Mouse (Mus musculus): ENCODE results near the gene Nfkb2. TPM values are rescaled to one million over a fixed set of nuclear protein-coding genes. Genes with fewer than 3 reads are reported as not detected.
A peak's percentile ranks its signal among the peaks of the same experiment; 100 is the strongest.

Nfkb2 gene
- total RNA-seq, 4 experiments from 2014 or later = 1.9 to 3.3 (median 2.2) TPM

DNA sequence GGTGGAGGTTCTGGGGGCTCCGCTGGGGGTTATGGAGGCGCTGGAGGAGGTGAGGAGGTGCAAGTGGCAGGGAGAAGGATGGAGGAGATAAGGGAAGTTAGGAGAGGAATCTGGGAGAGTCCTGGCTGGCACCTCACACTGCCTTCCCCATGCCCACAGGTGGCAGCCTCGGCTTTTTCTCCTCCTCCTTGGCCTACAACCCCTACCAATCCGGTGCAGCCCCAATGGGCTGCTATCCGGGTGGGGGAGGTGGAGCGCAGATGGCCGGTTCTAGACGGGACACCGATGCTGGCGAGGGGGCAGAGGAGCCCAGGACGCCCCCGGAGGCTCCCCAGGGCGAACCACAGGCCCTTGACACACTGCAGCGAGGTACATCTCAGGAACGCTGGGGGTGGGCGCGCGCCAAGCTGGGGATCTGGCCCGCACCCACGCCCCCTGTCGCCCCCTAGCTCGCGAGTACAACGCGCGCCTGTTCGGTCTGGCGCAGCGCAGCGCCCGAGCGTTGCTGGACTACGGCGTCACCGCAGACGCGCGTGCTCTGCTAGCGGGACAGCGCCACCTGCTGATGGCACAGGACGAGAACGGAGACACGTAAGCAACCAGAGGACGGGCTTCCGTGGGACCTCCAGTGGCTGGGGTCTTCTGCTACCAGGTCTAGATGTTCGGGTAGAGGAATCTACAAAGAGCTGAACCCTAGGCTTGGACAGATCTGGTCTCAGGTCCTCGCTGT lies 4.8 kb downstream of the Nfkb2 start:
- DNase-seq (ENCODE audit: low spot score in 2 of 2) = peak; percentile 62 to 83

DNA sequence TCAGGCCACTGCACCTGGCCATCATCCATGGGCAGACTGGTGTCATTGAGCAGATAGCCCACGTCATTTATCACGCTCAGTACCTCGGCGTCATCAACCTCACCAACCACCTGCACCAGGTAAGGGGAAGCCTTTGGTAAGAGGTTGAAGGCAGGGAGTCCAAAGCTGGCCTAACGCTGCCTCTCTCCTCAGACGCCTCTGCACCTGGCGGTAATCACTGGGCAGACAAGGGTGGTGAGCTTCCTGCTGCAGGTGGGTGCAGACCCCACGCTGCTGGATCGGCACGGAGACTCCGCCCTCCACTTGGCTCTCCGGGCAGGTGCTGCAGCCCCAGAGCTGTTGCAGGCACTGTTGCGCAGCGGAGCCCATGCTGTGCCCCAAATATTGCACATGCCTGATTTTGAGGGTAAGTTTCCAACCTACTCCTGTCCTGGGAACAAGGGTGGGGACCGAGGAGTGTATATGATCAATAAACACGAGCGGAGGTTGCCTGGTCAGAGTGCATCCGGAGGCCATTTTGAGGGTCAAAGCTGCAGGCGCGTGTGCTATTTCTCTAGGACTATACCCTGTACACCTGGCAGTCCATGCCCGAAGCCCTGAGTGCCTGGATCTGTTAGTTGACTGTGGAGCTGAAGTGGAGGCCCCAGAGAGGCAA lies 5.7 kb downstream of the Nfkb2 start:
- DNase-seq (ENCODE audit: low spot score in 2 of 2) = peak in 1 of 2 experiments; percentile 12

DNA sequence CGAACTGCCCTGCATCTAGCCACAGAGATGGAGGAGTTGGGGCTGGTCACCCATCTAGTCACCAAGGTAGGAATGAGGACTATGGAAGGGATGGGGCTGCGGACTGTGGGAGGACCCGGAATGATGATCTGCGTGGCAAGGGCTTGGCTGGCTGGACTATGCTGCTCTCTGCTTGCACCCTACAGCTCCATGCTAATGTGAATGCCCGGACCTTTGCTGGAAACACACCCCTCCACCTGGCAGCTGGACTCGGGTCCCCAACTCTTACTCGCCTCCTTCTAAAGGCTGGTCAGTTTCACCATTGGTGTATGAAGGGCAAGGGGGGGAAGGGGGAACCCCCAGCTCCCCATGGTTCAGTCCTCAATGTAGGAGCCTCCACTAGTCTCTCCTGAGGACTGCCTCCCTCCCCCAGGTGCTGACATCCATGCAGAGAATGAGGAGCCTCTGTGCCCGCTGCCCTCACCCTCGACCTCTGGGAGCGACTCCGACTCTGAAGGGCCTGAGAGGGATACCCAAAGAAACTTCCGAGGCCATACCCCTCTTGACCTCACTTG lies 6.3 kb downstream of the Nfkb2 start:
- peak in 1 of 2 experiments; percentile 21 for DNase-seq (ENCODE audit: low spot score in 2 of 2)

DNA sequence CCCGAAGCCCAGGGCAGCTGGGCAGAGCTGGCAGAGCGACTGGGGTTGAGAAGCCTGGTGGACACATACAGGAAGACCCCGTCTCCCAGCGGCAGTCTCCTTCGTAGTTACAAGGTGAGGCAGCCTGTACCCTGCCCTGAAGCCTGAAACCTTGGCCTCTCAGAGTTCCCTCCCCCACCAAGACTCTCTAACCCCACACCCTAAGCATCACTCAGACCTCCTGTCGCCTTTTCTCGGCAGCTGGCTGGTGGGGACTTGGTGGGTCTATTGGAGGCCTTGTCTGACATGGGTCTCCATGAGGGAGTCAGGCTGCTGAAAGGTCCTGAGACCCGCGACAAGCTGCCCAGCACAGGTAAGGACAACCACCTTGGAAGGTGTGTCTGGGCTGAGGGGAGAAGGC lies 7.2 kb downstream of the Nfkb2 start:
- no peak for DNase-seq (ENCODE audit: low spot score in 2 of 2)

DNA sequence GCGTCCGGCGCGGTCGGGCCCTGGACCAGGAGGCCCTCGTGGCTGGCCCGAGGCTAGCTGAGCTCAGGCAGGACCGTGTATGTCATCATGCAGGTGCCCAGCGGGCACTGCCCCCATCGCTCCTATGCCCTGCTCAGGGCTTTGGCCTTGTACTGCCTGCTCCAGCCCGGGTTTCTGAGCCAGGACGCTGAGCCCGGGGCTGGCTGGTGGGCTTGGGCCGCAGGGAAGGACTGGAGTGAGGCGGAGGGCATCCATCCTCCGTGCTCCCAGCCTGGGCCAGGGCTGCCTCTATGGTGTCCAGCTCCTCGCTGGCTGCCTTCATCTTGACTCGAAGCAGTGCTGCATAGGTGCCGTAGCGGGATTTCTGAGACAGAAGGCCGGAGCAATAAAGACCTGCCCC lies 8.4 kb downstream of the Nfkb2 start:
- peak in 1 of 2 experiments; percentile 9 for DNase-seq (ENCODE audit: low spot score in 2 of 2)

DNA sequence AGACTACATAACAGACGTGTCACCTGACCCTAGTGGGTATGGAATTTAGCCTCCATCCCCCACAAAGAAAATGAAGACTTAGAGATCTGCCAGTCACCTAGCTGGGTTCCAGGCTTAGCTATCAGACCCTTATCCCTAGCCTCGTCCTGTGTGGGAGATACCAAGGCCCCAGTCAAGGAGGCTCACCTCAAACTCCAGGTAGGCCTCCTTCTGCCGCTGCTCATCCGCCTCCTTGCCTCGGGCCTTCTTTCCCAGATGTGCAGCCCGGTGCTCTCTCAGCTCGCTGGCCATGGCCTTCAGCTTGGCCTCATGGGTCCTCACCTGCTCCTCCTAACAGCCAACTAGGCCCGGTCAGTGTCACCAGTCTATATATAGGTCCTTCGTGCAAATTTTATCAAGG lies 9.0 kb downstream of the Nfkb2 start:
- peak in 1 of 2 experiments; percentile 10 for DNase-seq (ENCODE audit: low spot score in 2 of 2)

DNA sequence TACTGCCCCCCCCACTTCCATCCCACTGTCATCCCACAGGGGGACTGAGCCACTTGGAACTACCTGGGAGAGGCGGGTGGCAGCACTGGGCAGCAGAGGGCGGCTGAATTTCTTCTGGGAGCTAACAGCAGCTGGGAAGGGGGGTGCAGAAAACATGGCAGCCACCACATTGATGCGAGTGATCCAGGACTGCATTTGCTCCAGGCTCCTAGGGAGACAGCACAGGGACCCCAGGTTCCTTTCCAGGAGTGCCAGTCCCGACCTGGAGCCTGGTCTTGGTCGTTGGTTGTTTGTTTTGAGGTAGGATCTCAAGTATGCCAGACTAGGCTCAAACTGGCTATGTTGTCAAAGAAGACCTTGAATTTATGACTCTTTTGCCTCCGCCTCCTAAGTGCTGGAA lies 9.5 kb downstream of the Nfkb2 start:
- DNase-seq (ENCODE audit: low spot score in 2 of 2) = no peak

DNA sequence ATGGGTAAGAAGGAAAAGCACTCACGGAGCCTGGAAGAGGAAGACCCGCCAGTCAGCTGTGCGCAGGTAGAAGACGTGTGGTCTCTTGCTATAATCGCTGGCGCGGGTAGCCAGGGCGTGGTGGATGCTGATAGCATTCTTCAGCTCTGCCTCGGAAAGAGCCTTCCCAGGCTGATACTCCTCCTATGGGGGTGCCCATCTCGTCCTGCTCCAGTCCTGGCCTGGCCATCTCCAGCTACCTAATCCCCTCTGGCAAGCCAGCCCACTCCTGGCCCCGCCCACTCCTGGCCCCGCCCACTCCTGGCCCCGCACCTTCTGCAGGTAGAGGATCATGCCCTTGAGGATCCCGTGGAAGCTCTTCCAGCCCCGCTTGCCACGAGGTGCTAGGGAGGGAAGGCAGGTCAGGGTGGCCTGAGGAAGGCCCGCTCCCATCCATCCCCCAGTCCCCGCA lies 10.1 kb downstream of the Nfkb2 start:
- peak in 1 of 2 experiments; percentile 29 for DNase-seq (ENCODE audit: low spot score in 2 of 2)

DNA sequence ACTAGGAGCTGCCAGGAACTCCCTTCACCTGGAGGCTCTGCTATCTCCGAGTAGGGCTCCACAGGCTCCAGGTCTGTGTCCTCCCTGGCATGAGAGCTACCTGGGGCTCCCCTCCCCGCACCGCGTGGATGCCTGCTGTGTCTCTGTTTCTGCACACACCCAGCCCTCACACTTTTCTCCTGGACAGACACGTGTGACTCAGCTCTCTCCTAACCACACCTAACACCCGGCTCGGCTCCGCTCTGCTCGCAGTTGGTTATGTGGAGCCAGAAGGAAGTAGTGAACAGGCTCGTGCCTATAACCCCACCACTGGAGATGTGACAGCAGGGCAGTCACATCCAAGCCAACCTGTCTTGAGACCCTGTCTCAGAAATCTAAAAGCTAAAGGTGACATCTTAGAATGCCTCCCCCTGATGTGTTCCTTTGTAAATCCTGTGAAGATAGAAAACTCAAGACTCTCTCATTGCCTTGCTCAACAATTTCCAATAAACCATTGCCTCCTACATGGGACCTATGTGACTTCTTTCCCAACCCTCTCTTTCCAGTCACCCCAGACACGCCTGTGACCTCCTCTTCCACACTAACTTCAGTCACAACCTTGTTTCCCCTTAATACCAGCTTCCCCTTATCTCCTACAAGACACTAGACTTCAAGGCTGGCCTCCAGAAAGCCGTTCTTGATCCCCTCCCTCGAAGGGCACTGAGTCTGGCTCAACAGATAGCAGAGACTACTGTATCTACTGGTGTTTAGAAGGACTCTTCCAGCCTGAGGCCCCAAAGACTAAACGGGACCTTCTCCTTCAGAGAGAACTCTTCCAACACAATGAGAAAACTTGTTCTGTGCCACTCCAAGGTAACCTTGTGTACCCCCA lies 11.0 kb downstream of the Nfkb2 start:
- DNase-seq (ENCODE audit: low spot score in 2 of 2) = no peak

DNA sequence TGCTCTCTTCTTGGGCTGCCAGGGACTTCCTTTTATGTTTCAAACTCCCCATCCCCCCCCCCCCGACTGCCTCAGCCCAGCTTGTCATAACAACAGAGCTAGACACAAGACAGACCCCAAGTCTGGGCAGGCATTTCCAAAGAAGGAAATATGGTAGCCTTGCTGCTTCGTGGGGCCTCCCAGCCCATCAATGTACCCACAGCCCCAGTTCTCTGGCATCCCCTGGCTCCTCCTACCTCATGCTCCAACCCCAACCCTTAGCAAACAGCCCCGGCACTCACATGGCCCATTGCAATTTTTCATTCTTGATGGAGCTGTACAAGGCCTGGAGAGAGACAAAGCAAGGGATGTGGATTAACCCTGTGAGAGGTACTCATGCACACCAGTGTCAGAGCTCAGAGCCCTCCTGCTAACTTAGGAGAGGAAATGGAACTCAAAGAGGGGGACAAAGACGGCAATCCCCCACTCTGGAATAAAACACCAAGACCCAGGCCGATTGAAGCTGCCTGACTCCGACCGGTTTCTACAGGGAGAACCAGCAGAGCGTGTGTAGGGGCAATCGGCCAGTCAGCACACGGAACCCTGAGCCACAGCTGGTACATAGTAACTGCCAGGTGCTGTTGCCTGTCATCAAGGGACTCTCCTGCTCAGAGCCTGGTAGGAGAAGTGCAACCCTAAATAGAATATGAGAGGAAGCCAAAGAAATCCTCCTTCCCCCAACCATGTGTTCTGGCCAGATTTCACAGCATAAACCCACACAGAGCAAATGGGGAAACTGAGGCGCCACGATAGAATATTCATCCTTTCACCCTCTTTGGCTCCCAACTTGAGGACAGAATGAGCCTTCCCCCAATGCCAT lies 11.9 kb downstream of the Nfkb2 start:
- DNase-seq (ENCODE audit: low spot score in 2 of 2) = peak; percentile 4 to 23

DNA sequence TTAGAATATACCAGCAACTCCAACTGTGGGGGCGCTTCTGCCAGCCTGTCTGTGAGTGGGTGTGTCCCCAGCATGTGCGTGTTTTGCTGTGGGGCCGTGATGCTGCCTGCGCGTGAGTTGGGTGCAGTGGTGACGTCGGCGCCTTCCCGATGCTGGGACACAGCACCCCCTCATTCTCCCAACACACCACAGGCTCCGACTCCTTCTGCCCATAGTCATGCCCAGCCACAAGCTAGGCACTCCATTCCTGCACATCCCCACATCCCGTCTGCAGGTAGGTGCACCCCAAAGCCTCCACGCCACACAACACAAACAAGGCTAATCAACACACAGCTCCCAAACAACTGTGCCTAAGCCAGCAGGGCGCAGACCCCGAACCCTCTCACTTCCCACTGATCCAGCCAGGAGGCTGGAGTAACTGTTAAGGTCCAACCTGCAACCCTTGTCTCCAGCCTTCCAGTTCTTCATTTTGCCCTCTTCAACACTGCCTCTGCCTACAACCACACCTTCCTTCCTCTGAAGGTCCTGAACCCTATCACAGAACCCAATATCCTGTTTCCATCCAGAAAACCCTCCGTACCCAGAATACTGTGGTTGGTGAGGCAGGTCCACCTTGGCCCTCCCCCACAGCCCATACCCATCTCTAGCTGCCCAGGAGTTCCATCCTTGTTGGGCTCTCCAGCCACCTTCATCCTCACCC lies 12.9 kb downstream of the Nfkb2 start:
- peak; percentile 63 to 89 for DNase-seq (ENCODE audit: low spot score in 2 of 2)

DNA sequence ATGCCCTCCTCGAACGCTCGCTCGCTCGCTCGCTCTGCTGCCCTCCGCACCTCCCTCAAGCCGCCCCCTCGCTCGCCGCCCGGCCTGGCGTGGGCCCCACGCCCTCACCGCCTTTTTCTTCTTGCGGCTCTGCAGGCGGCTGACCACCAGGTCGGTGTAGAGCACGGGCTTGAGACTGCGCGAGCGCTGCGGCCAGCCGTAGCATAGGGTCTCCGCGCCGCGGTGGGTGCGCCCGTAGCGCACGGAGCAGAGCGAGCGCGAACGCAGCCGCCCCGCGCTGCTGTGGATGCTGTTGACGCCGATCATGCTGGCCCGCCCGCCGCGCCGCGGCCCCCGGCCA lies 13.4 kb downstream of the Nfkb2 start:
- DNase-seq (ENCODE audit: low spot score in 2 of 2) = peak; percentile 7 to 21

DNA sequence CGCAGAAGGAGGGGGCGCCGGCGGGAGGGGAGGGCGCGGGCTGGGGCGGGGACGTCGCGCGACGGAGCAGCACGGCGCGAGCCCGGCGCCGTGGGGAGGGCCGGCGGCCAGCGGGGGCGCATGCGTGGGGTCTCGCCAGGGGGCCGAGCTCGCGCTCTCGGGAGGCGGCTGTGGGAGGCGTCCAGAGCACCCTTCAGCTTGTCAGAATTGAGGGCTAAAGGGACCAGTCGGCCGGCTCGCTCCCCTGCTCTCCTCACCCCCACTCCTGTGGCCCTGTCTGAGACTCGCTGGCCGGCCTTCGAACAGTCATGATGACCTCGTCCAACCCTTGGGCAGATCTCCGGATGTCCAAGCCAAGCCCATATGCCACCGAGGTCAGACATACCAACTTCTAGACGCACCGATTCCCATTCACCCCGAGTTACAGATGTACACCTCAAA lies 13.9 kb downstream of the Nfkb2 start:
- peak; percentile 43 to 45 for DNase-seq (ENCODE audit: low spot score in 2 of 2)

DNA sequence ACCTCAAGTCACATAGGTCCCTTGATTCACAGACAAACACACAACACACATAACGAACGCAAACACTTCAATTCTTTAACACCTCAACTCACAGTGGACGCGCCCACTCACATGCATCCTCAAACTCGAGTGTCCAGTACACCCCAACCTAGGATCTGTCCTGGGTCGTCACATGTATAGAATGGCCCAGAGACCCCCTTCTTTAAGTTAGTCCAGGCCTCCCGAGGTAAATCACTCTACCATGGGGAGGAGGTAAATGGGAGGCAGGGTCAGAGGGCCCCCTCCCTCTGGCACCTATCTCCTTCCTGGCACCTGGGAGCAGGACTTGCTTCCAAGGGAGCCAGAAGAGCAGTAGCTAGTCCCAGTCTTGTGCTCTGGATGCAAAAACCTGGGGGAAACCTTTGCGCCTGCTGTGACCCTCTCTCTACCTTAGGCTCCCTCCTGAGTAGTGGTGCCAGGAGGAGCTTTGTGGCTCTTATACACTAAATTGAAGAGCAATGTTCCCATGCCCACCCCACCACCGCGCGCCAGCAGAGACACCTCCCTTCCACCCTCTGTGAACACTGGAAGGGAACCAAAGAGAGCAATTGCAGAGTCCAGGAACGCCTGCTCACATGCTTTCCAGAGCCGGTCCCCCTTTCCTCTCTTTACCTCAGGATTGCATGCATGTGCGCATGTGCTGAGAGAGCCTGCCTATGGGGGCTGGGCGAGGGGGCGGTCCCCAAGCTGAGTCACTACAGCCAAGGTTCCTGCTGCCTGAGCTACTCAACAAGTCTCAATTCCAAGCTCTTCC lies 14.7 kb downstream of the Nfkb2 start:
- peak; percentile 69 to 96 for DNase-seq (ENCODE audit: low spot score in 2 of 2)

DNA sequence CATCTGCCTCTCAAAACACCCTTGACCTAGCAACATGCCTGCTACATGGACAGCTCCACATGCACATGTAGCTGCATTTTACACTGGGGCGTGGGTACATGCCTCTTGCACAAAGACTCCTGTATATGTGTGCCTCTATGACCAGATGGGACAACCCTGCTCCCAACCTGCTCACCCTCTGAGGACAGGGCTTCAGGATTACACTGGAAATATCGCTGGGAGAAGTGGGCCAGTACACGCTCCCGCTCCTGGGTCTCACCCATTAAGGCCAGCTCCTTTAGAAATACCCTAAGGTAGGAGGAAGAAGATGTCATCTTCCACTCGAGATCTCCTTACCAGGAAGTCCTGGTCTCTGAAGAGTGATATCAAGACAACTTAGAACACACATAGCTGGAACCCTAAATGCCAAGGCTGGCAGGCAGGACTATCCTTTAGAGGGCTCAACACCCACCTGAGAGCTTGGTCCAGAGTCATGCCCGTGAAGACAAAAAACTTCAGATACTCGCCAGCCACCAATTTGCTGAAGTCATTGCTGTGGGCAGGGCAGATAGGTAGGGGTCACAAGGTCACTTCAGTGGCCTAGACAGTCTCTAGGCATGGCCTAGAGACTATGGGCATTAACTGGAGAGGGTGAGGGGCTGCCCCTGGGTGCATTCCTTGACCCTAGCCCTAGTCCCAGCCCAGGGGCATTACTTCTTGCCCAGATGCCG lies 16.1 kb downstream of the Nfkb2 start:
- DNase-seq (ENCODE audit: low spot score in 2 of 2) = peak in 1 of 2 experiments; percentile 18

DNA sequence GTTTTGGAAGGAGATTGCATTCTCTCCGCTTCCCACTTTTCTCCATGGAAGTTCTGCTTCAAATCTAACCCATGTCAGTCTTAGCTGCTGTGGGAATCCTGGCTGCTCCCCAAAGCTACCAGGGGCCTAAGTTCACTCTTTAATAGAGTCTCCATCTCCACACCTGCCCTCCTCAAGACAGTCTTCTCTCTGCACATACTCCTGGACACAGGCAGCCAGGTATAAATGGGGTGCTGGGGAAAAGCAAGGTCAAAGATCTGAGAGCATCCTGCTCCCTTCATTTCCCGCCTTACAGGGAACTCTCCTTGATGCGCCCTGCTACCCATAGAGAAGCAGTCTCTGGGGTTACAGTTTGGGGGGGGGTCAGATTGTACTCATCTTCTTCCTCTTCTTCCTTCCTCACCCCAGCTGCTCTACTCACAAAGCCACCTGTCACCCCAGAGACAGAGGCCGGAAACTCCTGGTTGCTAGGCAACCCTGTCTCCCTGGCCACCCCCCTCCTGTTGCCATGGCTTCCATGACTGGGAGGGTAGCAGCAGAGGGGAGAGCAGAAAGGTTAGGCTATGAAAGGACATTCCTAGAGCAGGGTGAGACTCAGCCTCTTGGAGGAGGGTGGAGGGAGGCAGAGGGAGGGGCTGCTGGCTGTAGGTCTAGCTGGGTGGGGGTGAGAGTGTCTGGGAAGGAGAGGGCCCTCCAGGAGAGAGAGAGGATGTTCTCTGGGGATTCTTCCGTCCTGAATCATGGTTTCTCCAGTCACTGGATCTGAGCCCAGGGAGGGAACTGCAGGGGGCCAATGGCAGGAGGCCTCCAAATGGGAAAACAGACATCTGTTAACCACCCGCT lies 17.2 kb downstream of the Nfkb2 start:
- peak; percentile 12 to 52 for DNase-seq (ENCODE audit: low spot score in 2 of 2)

DNA sequence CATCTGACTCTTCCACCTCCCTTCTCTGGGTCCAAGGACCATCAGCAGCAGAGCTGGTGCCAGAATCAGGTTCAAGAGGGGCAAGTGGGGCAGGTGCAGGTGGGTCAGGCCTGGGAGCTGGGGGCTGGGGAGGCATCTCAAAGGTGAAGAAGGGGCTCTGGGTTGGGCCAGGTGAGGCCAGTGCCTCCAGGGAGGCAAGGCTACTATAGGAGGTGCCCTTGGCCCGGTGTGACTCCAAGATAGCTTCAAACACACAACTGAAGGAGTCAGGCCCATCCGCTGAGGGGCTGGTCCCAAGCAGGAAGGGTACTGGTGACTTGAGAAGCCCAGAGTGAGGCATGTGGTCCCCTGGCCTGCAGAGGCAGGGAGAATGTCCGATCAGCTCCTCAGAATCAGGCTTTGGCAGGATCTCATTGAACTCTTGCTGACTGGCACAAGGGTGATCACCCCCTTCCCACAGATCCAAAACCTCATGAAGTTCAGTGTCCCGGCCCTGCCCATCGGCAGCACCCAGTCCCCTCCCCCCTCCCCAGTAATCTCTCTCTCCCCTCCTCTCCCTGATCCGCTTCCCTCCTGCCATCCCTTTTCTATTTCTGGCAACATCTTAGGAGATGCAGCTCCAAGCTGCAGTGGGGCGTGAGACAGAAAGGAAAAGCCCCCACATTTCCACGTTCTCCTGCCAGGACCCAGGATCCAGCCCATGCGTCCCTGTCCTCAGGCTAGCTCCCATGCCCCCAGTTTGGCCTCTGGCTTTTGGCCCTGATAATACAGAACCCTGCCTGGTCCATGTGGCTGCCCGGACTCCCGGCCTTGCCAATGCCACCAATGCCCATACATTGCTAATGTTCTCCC lies 18.2 kb downstream of the Nfkb2 start:
- DNase-seq (ENCODE audit: low spot score in 2 of 2) = peak; percentile 18 to 43
